Mouse (Mus musculus) adrenal gland, adult 18-20 months (tissue): ENCODE results near the gene Wfdc21. TPM values are rescaled to one million over a fixed set of nuclear protein-coding genes. Genes with fewer than 3 reads are reported as not detected.

ENCODE experiments used
- DNase-seq, 2 experiments: peaks; one replicate each; pipeline ENCODE4 v3.0.0; 2021 to 2022; ENCODE audit warnings: low spot score in 2 of 2
- long read RNA-seq, 2 experiments: library from polyadenylated mRNA; stranded (forward); transcript quantifications; one replicate each; pipeline ENCODE4 v2.0.0; 2021
- total RNA-seq, 2 experiments: library from RNA; stranded (reverse); gene quantifications; 1 replicate in 1 of 2; 2 replicates in 1 of 2; pipeline ENCODE4 v1.2.3; 2021

Gene Wfdc21
- under 1 TPM in 1 of 2 experiments, not detected in 1; 0.83 TPM for total RNA-seq
- long read RNA-seq, experiment 1, partial matches to known transcripts, result 0 of 1 reads
- long read RNA-seq, experiment 1, other reads (novel, unspliced or antisense), result 0 of 1 reads
- long read RNA-seq, experiment 2, result 0 reads

GRCm38 (mm10) chr11:83746681-83747080 is at the start of gene Wfdc21:
TSS of gene Wfdc21 (plus strand) at chr11:83746940.
- no peak for DNase-seq

DNA sequence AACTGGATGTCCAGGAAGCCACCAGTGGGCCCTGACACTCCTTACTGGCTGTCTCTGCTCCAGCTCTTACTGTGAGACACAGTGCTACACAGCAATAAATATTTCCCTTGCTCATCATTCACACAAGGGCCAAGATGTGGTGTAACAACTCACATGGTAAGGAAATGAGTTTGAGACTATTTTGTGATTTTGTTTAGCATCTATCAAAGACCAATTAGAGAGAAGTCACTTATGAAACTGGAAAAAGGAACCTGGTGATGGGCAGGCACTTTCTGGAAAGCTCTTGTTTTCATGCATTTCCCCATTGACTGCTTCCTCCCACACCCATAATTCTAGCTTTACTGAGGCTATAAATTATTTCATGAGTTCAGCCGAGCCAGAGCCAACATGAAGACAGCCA is 43.0 kb upstream of the Wfdc21 start, which contains the start of gene Wfdc17:
Gene Wfdc17, plus strand, starts transcription at position 287 of the 400 bp plus-strand sequence.
- DNase-seq, result no peak

DNA sequence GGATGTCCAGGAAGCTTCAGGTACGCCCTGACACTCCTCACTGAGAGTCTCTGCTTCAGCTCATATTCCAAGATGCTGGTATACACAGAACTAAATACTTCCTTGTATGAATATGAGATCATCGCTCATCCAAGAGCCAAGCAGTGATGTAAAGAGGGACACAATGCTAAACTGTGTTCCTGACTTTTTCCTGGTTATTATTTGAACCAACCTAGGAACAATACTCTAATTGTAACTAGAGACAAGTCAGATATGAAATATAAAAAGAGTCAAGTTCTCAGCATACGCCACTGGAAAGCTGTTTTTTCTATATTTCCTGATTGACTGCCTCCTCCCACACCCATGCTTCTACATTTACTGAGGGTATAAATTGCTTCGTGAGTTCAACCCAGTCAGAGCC is 38.0 kb upstream of the Wfdc21 start, which contains the start of gene Wfdc18:
Gene Wfdc18, plus strand, starts transcription at position 301 of the 400 bp plus-strand sequence.
- DNase-seq, result no peak

- DNase-seq, result no peak
Observed at GRCm38 (mm10) chr11:83709683-83710082, 37.1 kb upstream of the Wfdc21 start.

GRCm38 (mm10) chr11:83712671-83713070 is 34.1 kb upstream of the Wfdc21 start:
- no peak for DNase-seq

DNA sequence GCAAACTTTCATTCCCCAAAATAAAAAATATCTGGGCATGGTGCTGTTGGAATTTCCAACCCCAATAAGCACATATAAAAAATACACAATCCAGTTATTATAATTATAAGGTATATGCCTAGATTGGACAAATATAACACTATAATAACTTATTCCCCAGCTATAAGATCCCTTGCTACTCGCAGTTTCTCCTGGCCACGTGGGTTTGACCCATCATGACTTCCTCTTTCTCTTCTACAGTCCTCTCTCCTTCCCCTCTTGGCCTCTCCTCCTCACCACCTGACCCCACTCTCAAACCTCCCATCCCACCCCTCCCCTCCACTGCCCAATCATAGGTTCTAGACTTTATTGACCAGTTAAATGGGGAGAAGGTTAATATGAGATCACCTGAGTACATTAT is 32.8 kb upstream of the Wfdc21 start:
- DNase-seq, result no peak

- DNase-seq, result peak; percentile 7 to 22
Observed at GRCm38 (mm10) chr11:83717042-83717665, 29.6 kb upstream of the Wfdc21 start.

GRCm38 (mm10) chr11:83720766-83721165 is 26.0 kb upstream of the Wfdc21 start:
- DNase-seq, result no peak

DNA sequence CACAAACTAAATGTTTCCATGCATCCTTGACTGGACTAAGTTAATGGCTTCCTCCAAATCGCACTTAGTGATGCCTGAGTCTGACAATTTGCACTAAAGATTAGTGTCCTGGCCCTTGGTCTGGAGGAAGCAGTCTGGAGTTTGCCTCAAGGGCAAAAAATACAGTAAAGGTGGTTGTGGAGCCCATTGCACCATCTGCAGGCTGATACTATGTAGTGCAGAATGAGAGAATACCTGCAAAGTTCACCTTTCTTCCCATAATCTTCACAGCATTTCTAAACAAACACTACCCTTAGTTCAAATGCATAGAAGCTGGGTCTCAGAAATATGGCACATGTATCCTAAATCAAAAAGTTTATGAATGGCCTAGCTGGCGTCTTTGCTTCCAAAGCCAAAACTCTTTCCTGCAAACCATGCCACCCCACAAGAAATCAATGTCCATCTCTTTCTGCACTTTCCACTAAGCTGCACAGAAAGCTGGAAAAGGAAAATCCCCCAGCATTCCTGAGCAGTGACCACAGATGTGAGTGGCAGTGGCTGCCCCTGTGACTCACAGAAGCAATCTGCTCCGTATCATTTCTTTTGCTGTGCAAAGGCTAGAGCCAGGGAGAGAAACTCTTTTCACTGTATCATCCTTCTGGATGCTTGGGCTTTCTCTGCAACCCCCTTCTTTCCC is 17.8 kb upstream of the Wfdc21 start:
- DNase-seq, result no peak

DNA sequence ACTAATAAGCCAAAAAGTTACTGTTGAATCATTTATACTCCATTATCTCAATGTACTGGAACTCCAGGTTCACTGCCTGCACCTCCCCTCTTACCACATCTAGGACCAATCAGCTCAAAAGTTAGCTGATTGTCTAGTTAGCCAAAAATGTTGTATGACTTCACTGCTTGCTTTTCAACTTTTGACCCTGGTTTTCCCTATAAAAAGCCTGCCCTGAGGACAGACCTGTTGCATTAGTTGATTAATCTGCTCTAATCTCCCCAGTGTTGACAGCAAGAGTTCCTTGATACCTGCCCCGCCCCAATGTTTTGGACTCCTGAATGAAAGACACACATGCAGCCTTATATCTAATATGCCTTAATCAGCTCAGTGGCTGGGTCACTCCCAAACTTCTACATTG is 15.6 kb upstream of the Wfdc21 start:
- no peak for DNase-seq

DNA sequence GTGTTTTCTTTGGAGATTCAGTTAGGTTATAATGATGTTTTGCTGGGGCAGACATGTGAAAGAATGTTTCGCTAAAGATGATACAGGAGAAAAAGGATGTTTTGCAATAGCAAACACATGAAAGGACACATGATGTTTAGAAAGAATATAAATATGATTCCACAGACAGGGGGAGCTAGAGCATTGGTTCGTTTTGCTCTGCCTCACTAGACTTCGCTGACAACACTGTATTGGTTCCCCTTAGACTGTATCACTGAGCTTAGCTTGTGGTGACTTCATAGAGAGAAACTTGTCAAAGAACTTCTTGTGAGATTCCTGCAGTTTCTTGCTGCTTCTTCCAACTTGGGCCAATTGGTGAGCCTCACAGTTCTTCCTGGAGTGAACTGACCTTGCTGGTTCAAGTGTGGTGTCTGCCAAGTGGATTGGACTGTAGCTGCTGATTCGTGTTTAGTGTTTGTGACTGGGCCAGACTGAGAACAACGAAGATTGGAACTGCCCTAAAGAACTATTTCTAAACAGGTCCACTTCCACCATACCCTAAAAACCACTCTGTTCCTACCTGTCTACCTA is 13.6 kb upstream of the Wfdc21 start:
- no peak for DNase-seq

DNA sequence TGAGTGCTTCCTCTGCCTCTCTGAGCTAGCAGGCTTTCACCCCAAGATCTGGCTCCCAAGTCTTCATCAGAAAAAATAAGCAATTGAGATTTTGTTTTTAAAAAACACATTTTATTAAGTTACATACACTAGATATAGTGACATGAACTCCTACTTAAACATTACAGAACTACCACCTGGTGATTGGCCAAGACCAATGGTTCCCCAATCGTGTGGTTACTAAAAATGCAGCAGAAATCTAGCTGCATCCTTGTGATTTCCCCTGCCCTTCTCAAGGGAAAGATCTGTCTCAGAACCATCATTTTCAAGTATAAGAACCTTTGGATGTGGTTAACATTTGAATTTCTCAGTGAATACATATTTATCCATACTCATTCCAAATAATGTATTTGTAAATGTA is 12.5 kb upstream of the Wfdc21 start:
- DNase-seq, result no peak

DNA sequence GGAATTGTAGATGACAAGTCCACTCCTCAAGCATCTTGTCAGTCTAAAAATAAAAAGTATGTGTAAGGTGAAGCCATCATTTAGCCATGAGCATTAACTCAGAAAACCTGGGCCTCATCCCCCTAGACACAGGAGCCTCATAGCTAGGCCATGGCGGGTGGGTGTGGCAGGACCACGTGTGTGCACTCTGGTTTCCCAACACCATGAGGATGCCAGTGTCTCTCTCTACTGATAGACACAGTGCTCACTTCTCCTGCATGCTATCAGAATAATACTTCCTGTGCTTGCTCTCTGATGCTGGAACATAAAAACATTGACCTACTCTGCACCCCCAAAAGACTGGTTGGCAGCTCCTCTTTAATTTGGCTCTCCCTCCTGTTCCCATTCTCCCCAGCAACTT is 10.9 kb upstream of the Wfdc21 start:
- no peak for DNase-seq

- DNase-seq, result no peak
Observed at GRCm38 (mm10) chr11:83737109-83737558, 9.6 kb upstream of the Wfdc21 start.

- peak; percentile 72 to 76 for DNase-seq
Observed at GRCm38 (mm10) chr11:83739241-83739640, 7.5 kb upstream of the Wfdc21 start.

- DNase-seq, result no peak
Observed at GRCm38 (mm10) chr11:83740443-83740991, 6.2 kb upstream of the Wfdc21 start.

- DNase-seq, result no peak
Observed at GRCm38 (mm10) chr11:83741841-83742240, 4.9 kb upstream of the Wfdc21 start.

- no peak for DNase-seq
Observed at GRCm38 (mm10) chr11:83742731-83743355, 3.9 kb upstream of the Wfdc21 start.

- DNase-seq, result no peak
Observed at GRCm38 (mm10) chr11:83743525-83743924, 3.2 kb upstream of the Wfdc21 start.

DNA sequence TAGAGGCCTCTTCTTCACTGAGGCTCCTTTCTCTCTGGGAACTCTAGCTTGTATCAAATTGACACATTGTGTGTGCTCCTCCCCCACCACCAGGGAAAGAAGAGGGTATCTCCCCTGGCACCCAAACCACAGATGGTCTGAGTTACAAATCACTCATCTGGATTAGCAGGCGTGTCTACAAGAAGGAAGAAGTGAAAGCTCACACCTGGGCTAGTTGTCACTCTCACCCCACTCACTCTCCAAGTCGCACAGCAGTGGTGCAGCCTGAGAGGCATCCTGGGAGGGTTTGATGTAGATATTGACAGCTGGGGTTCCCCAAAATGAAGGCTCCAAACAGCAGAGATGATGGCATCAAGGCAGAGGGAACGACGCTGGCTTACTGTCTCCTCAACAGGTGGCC is 588 bp upstream of the Wfdc21 start:
- no peak for DNase-seq
